Mouse (Mus musculus): Measurements from ENCODE around the gene Sdc4.

GRCm38 (mm10) chr2:164434681-164435080 lies 9.0 kb downstream of the Sdc4 start:
- TF ChIP-seq TAL1 (IDR thresholded peaks at IDR 0.05; ENCODE audit: low read length), result no peak
- TF ChIP-seq GATA1 (IDR thresholded peaks at IDR 0.05; ENCODE audit: low read length), result no peak
